Mouse (Mus musculus) cerebellum, adult 2 months (tissue): Measurements from ENCODE around the gene Vps35l.

Experiments used
- CTCF ChIP-seq: fragments of 200-500 bp; IDR thresholded peaks from 2 replicates; pipeline ENCODE4 v1.5.1; 2011; ENCODE audit warnings: low read depth, mild to moderate bottlenecking, control low read depth, low read length, moderate library complexity, borderline replicate concordance; ENCODE audit not compliant: insufficient read depth
- POLR2A ChIP-seq: fragments of 200-500 bp; IDR thresholded peaks from 2 replicates; pipeline ENCODE4 v1.6.1; 2011; ENCODE audit warnings: low read length, control low read depth, borderline replicate concordance; ENCODE audit not compliant: insufficient read depth

GRCm38 (mm10) chr7:118755756-118756155 is 15.7 kb downstream of the Vps35l start:
- no peak for TF ChIP-seq CTCF
- TF ChIP-seq POLR2A: no peak
